Mouse (Mus musculus): ENCODE results near the gene Gm9745.
"Not testable (repeated sequence)": the region's sequence is repeated elsewhere in the genome, so short reads cannot be mapped to it uniquely, and the experiment has no call there.

Gm9745 gene

DNA sequence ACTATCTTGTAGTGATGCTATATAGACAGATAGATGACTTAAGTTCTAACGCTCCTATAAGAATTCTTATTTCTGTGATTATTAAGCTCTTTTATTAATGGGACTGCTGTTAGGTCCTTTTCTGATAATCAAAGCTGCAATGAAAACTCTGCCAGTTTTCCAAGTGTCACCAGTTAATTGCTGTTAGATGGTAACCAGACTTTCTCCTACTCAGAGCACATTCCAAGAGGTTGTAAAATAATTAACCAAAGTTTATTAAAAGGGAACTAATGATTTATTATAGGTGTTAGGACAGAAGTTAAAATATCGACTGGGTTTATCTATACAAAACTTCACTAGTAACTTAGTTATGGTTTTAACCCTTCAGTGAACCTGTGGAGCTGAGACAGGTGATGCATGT lies 42.0 kb downstream of the Gm9745 start:
- CTCF ChIA-PET: not testable (repeated sequence)

Measured in spleen, embryonic (tissue).